Mouse (Mus musculus) MEL (cell line): ENCODE results near the gene Mid1. TPM values are rescaled to one million over a fixed set of nuclear protein-coding genes. Genes with fewer than 3 reads are reported as not detected.

ENCODE experiments used
- DNase-seq: peaks from one replicate; pipeline ENCODE4 v3.0.0; 2011; ENCODE audit warnings: low read depth, low spot score
- H3K27ac ChIP-seq: 2 replicates; pipeline ENCODE4 v1.5.1; 2012; ENCODE audit warnings: low read depth, mild to moderate bottlenecking, control low read depth, low read length, moderate library complexity; ENCODE audit not compliant: control insufficient read depth
- H3K27me3 ChIP-seq, 2 experiments: fragments of 150-350 bp in 1 of 2; sonication (generic) in 1 of 2; 2 replicates each; pipeline ENCODE4 v1.6.1; 2012; ENCODE audit warnings: low read length in 2 of 2, mild to moderate bottlenecking in 2 of 2, improper control_type of control experiment in 1 of 2, moderate library complexity in 1 of 2; ENCODE audit not compliant: insufficient read depth in 2 of 2, control insufficient read depth in 1 of 2
- H3K36me3 ChIP-seq, 2 experiments: 2 replicates each; pipeline ENCODE4 v1.6.1; 2012 to 2014; ENCODE audit warnings: low read length in 2 of 2, improper control_type of control experiment in 1 of 2, inconsistent platforms in 1 of 2, mild to moderate bottlenecking in 1 of 2; ENCODE audit not compliant: insufficient read depth in 2 of 2, control insufficient read depth in 1 of 2
- H3K4me1 ChIP-seq, 2 experiments: fragments of 150-350 bp in 1 of 2; sonication (generic) in 1 of 2; 2 replicates each; pipeline ENCODE4 v1.6.1; 2012; ENCODE audit warnings: low read length in 2 of 2, improper control_type of control experiment in 1 of 2, mild to moderate bottlenecking in 1 of 2; ENCODE audit not compliant: insufficient read depth in 2 of 2, control insufficient read depth in 1 of 2
- H3K4me3 ChIP-seq, 2 experiments: fragments of 150-350 bp in 1 of 2; sonication (generic) in 1 of 2; 2 replicates each; pipeline ENCODE4 v1.5.1; 2012; ENCODE audit warnings: low read depth in 2 of 2, low read length in 2 of 2, mild to moderate bottlenecking in 2 of 2, moderate library complexity in 2 of 2, control low read depth in 1 of 2, improper control_type of control experiment in 1 of 2; ENCODE audit not compliant: control insufficient read depth in 1 of 2, insufficient read depth in 1 of 2
- H3K79me2 ChIP-seq: 2 replicates; pipeline ENCODE4 v1.6.1; 2012; ENCODE audit warnings: mild to moderate bottlenecking, low read length, moderate library complexity; ENCODE audit not compliant: control insufficient read depth, poor library complexity, insufficient read depth
- H3K9ac ChIP-seq: 2 replicates; pipeline ENCODE4 v1.6.1; 2012; ENCODE audit warnings: low read depth, mild to moderate bottlenecking, control low read depth, low read length, moderate library complexity; ENCODE audit not compliant: control insufficient read depth, poor library complexity, severe bottlenecking
- H3K9me3 ChIP-seq: fragments of 150-350 bp; sonication (generic); replicated peaks from 2 replicates; pipeline ENCODE4 v1.6.1; 2012; ENCODE audit warnings: mild to moderate bottlenecking, low read length, improper control_type of control experiment, moderate library complexity; ENCODE audit not compliant: insufficient read depth
- BHLHE40 ChIP-seq: IDR thresholded peaks from 2 replicates; pipeline ENCODE4 v1.6.1; 2012; ENCODE audit warnings: low read depth, mild to moderate bottlenecking, inconsistent platforms, low read length, improper control_type of control experiment, borderline replicate concordance
- CHD1 ChIP-seq: IDR thresholded peaks from 2 replicates; pipeline ENCODE4 v1.6.1; 2012; ENCODE audit warnings: low read depth, mild to moderate bottlenecking, inconsistent platforms, low read length, improper control_type of control experiment
- CTCF ChIP-seq, 3 experiments: IDR thresholded peaks in 2 of 3; conservative IDR thresholded peaks in 1 of 3; 2 replicates each; pipeline ENCODE4 v1.5.1; 2011 to 2012; ENCODE audit warnings: low read length in 3 of 3, low read depth in 2 of 3, mild to moderate bottlenecking in 2 of 3, improper control_type of control experiment in 1 of 3, inconsistent platforms in 1 of 3, mixed read lengths in 1 of 3, moderate library complexity in 1 of 3; ENCODE audit not compliant: control insufficient read depth in 1 of 3, insufficient read depth in 1 of 3, poor library complexity in 1 of 3, severe bottlenecking in 1 of 3
- GABPA ChIP-seq: IDR thresholded peaks from 2 replicates; pipeline ENCODE4 v1.6.1; 2012; ENCODE audit warnings: low read depth, mild to moderate bottlenecking, inconsistent platforms, low read length, improper control_type of control experiment, moderate library complexity
- JUND ChIP-seq: IDR thresholded peaks from 2 replicates; pipeline ENCODE4 v1.6.1; 2011; ENCODE audit warnings: low read depth, mild to moderate bottlenecking, improper control_type of control experiment, low read length
- KAT2A ChIP-seq: conservative IDR thresholded peaks from 2 replicates; pipeline ENCODE4 v1.6.1; 2012; ENCODE audit warnings: low read depth, low read length, improper control_type of control experiment, inconsistent platforms
- MAX ChIP-seq: IDR thresholded peaks from 2 replicates; pipeline ENCODE4 v1.6.1; 2011; ENCODE audit warnings: low read length, improper control_type of control experiment
- MAZ ChIP-seq: IDR thresholded peaks from 2 replicates; pipeline ENCODE4 v1.6.1; 2012; ENCODE audit warnings: low read depth, mild to moderate bottlenecking, inconsistent platforms, low read length, improper control_type of control experiment
- MEF2A ChIP-seq: IDR thresholded peaks from 2 replicates; pipeline ENCODE4 v1.6.1; 2014; ENCODE audit warnings: low read depth, mild to moderate bottlenecking, inconsistent platforms, low read length, improper control_type of control experiment; ENCODE audit not compliant: poor library complexity, insufficient replicate concordance, severe bottlenecking; ENCODE audit errors: extremely low read depth
- RAD21 ChIP-seq: IDR thresholded peaks from 2 replicates; pipeline ENCODE4 v1.6.1; 2011; ENCODE audit warnings: mild to moderate bottlenecking, low read depth, low read length, improper control_type of control experiment
- SIN3A ChIP-seq: IDR thresholded peaks from 2 replicates; pipeline ENCODE4 v1.6.1; 2012; ENCODE audit warnings: low read length, improper control_type of control experiment, inconsistent platforms
- SMC3 ChIP-seq: IDR thresholded peaks from 2 replicates; pipeline ENCODE4 v1.6.1; 2011; ENCODE audit warnings: low read depth, low read length, improper control_type of control experiment
- TAL1 ChIP-seq: IDR thresholded peaks from 2 replicates; pipeline ENCODE4 v1.6.1; 2012; ENCODE audit warnings: mild to moderate bottlenecking, inconsistent platforms, low read length, moderate library complexity, mixed read lengths
- TBP ChIP-seq: IDR thresholded peaks from 2 replicates; pipeline ENCODE4 v1.8.0; 2011; ENCODE audit warnings: low read depth, low read length, improper control_type of control experiment
- USF2 ChIP-seq, 2 experiments: IDR thresholded peaks; 2 replicates each; pipeline ENCODE4 v1.6.1; 2011 to 2012; ENCODE audit warnings: improper control_type of control experiment in 2 of 2, low read length in 2 of 2, borderline replicate concordance in 1 of 2, inconsistent platforms in 1 of 2, low read depth in 1 of 2, mild to moderate bottlenecking in 1 of 2; ENCODE audit not compliant: insufficient read depth in 1 of 2
- ZC3H11A ChIP-seq: IDR thresholded peaks from 2 replicates; pipeline ENCODE4 v1.6.1; 2012; ENCODE audit warnings: low read depth, mild to moderate bottlenecking, inconsistent platforms, low read length, improper control_type of control experiment
- polyA plus RNA-seq, 2 experiments: library from polyadenylated mRNA; stranded (reverse) in 1 of 2; unstranded in 1 of 2; fragments of >175 nt in 1 of 2; fragments of >200 nt in 1 of 2; gene quantifications; 2 replicates each; pipeline versions ENCODE4 v1.2.1 to v1.2.4; 2012; ENCODE audit warnings: low replicate concordance in 2 of 2, low read depth in 1 of 2; ENCODE audit not compliant: insufficient read length in 2 of 2, insufficient read depth in 1 of 2, missing spikeins in 1 of 2
- total RNA-seq: library from RNA; depleted of rRNA; stranded (reverse); fragments of 300-350 nt; gene quantifications from 2 replicates; pipeline ENCODE4 v1.2.3, GENCODE M21; 2012

The Mid1 gene
- total and polyA plus RNA-seq, 3 experiments: 1.4 to 7.8 TPM; not detected in 1

GRCm38 (mm10) chrX:169813673-169814072, 128.7 kb downstream of the Mid1 start:
- no peak for DNase-seq
- Histone ChIP-seq H3K36me3 (no peaks in the 10 kb centered on the region), H3K4me3 (no peak overlapping the region), H3K9me3 (no peaks in the 10 kb centered on the region), H3K79me2 (no peaks in the 10 kb centered on the region), H3K27ac (no peak overlapping the region), H3K27me3 (peaks cover 2 to 3% of the 10 kb centered on the region in 2 experiments; a peak in 2 of 4 replicates), H3K4me1 (no peaks in the 10 kb centered on the region), H3K9ac (no peak overlapping the region)
- TF ChIP-seq ZC3H11A (no peak), BHLHE40 (no peak), GABPA (no peak), USF2 (IDR thresholded peaks at IDR 0.05; ENCODE audit: borderline replicate concordance in 1 of 2, insufficient read depth in 1 of 2, low read depth in 1 of 2, low read length in 2 of 2) (no peak), RAD21 (no peak), TBP (no peak), KAT2A (no peak)

GRCm38 (mm10) chrX:169826947-169827346, 141.9 kb downstream of the Mid1 start:
- Histone ChIP-seq H3K9ac (no peak overlapping the region), H3K4me1 (no peaks in the 10 kb centered on the region), H3K27me3 (peaks cover 2% of the 10 kb centered on the region in 2 experiments; a peak in 2 of 4 replicates), H3K27ac (no peak overlapping the region), H3K9me3 (no peaks in the 10 kb centered on the region), H3K4me3 (no peak overlapping the region), H3K79me2 (no peaks in the 10 kb centered on the region), H3K36me3 (no peaks in the 10 kb centered on the region)
- TF ChIP-seq CHD1 (no peak), MAX (no peak), TBP (no peak), SIN3A (no peak), SMC3 (no peak), CTCF (IDR thresholded peaks at IDR 0.05 in 2 of 3, conservative IDR thresholded peaks at IDR 0.05 in 1 of 3; ENCODE audit: control insufficient read depth in 1 of 3, insufficient read depth in 1 of 3, low read depth in 2 of 3, low read length in 3 of 3, poor library complexity in 1 of 3, severe bottlenecking in 1 of 3) (no peak), MAZ (no peak), KAT2A (no peak), USF2 (IDR thresholded peaks at IDR 0.05; ENCODE audit: borderline replicate concordance in 1 of 2, insufficient read depth in 1 of 2, low read depth in 1 of 2, low read length in 2 of 2) (no peak), JUND (no peak), TAL1 (no peak), MEF2A (no peak)
- no peak for DNase-seq
